Mouse (Mus musculus): ENCODE results near the gene Dbp. TPM values are rescaled to one million over a fixed set of nuclear protein-coding genes. Genes with fewer than 3 reads are reported as not detected.
"Not testable (repeated sequence)": the region's sequence is repeated elsewhere in the genome, so short reads cannot be mapped to it uniquely, and the experiment has no call there.

The Dbp gene
- polyA plus RNA-seq (2015; fragmentation: Nextera tagmentation; extraction: Ambion mirVana) = 3.1 and 4.1 TPM in 2 replicates

DNA sequence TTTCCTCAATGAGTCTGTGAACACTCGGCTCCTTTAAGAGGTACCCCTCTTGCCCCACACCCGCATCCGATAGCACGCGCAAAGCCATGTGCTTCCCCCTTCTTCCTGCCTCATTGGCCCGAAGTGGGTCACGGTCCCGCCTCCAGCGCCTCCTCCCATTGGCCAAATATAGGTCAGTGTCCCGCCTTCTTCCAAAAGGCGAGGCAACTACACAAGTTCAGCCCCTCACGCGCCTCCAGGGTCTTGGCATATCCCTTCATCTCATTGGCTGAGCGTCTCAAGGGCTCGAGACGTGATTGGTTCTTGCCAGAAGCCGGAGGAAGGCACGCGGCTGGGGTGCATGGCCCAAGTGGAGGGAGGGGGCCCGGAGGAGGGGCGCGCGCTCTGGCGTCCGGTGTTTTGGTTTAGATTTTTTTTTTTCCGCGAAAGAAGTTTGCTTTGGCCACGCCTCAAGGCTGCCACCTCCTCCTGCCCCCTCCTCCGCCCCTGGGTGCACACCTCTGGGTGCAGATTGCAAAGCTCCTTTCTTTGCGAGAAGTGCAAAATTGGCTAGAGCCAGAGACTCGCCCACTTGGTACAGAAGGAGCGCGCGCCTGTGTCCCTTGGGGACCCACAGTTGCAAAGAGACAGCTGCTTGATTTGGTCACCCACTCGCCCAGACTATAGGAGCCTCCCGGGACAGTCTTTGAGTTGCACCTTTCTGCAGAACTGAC is at the start of gene Dbp:
Dbp (plus strand) TSS at position 359 of the 713 bp plus-strand sequence.
- H3K9me3 ChIP-seq = no peaks in the 10 kb centered on the region
- H3K27me3 ChIP-seq = 0 out of 2 replicates have a peak, but pooled peaks cover 7% of the 10 kb centered on the region
- peak within 1 kb of the TSS; percentile 99 for H3K4me2 ChIP-seq
- H3K9ac ChIP-seq = peak within 1 kb of the TSS; percentile 82
- peaks cover 89% of the 10 kb centered on the region for H3K4me1 ChIP-seq (replicated peaks)
- peak within 1 kb of the TSS; percentile 60 for H3K4me3 ChIP-seq
- under 1% methylated on average over 36 of the region's 36 CpGs for WGBS
- peak within 1 kb of the TSS; percentile 92 for H3K27ac ChIP-seq (replicated peaks)
- peak; percentile 84 for ATAC-seq (ENCODE audit: low read depth)
- peaks cover 5% of the 10 kb centered on the region; the same call in 1 of the 2 replicates for H3K36me3 ChIP-seq

DNA sequence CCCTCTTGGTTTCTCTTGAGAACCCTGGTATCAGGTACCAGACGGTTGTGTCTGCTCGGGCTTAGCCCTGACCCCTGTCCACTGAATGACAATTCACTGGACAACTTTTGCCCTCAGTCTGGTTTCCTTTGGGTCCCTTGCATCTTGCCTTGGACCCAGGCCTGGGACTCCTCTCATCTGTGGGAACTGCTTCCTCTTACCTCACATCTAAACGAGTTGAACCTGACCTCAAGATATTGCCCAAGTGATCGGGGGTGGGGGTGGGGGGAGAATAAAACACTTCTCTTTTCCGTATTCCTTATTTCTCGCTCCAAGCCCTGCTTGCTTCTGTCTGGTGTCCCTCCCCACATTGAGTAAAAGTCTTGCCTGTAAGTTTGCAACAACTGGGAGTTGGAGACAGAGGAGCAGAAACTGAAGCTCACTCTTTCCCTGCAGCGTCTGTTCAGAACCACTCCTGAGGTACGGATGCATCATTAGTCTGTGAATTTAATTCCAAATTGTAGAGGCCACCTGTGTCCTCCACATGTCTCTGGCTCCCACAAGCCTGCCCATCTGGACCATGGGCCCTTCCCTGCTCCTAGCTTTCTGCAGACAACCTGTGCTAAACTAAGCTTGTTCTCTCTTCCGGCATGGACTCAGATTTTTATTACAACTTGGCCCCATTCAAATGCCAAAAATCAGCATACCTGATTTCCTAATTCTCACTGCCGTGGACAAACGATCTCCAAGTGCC is 44.0 kb upstream of the Dbp start:
- WGBS = 88% methylated on average over 11 of the region's 11 CpGs
- Histone ChIP-seq H3K9ac (no peak overlapping the region), H3K4me1 (replicated peaks) (peaks cover 3% of the 10 kb centered on the region; the same call in 1 of the 2 replicates)

GRCm38 (mm10) chr7:45661702-45662101 is 43.2 kb upstream of the Dbp start:
- not testable (repeated sequence) for H3K9ac ChIP-seq; H3K36me3 ChIP-seq; ATAC-seq (ENCODE audit: low read depth); H3K4me3 ChIP-seq; H3K4me2 ChIP-seq; H3K27ac ChIP-seq (replicated peaks); H3K4me1 ChIP-seq (replicated peaks); H3K27me3 ChIP-seq; H3K9me3 ChIP-seq
- WGBS = 93% methylated on average over 6 of the region's 6 CpGs

More for the DNA sequence above, 44.0 kb upstream of the Dbp start:
- no peak overlapping the region for H3K4me3 ChIP-seq
- H3K27me3 ChIP-seq = no peaks in the 10 kb centered on the region
- no peak overlapping the region for H3K27ac ChIP-seq (replicated peaks)
- no peaks in the 10 kb centered on the region for H3K9me3 ChIP-seq
- ATAC-seq (ENCODE audit: low read depth) = no peak
- no peaks in the 10 kb centered on the region for H3K36me3 ChIP-seq
- no peak overlapping the region for H3K4me2 ChIP-seq

- Histone ChIP-seq H3K4me3 (no peak overlapping the region), H3K9me3 (no peaks in the 10 kb centered on the region), H3K9ac (no peak overlapping the region), H3K4me2 (no peak overlapping the region), H3K4me1 (replicated peaks) (peaks cover 3% of the 10 kb centered on the region; the same call in 1 of the 2 replicates), H3K36me3 (no peaks in the 10 kb centered on the region), H3K27ac (replicated peaks) (no peak overlapping the region), H3K27me3 (no peaks in the 10 kb centered on the region)
- WGBS = 63% methylated on average over 13 of the region's 13 CpGs
- ATAC-seq (ENCODE audit: low read depth) = no peak
These were observed 39.4 kb upstream of the Dbp start for GRCm38 (mm10) chr7:45665303-45666138.

GRCm38 (mm10) chr7:45666161-45666560 is 38.7 kb upstream of the Dbp start, which contains the start of gene Fut2:
Fut2 (minus strand) TSS chr7:45666394.
- Histone ChIP-seq H3K4me3 (no peak within 1 kb of the TSS), H3K27me3 (no peaks in the 10 kb centered on the region), H3K4me2 (no peak within 1 kb of the TSS), H3K4me1 (replicated peaks) (peaks cover 3% of the 10 kb centered on the region; the same call in 1 of the 2 replicates), H3K36me3 (no peaks in the 10 kb centered on the region), H3K9me3 (no peaks in the 10 kb centered on the region), H3K9ac (no peak within 1 kb of the TSS), H3K27ac (replicated peaks) (no peak within 1 kb of the TSS)
- no peak for ATAC-seq (ENCODE audit: low read depth)
- WGBS = 87% methylated on average over 7 of the region's 7 CpGs

DNA sequence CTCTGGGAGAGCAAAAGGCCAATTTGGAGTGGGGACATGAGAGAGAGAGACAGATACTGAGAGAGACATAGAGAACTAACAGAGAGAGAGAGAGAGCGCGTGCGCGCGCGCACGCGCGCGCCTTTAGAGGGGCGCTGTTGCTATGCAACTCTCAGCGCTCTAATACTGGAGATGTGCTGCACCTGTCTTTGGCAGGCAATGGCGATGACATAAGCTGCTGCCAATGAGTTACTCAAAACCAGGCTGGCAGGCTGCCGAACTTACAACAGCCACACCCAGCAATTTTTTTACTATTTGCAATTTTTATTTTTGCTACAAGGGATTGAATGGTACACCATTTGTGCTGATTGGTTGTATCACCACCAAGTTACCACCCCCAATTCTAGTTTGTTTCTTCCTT is 37.1 kb upstream of the Dbp start:
- Histone ChIP-seq H3K27ac (replicated peaks) (no peak overlapping the region), H3K27me3 (no peaks in the 10 kb centered on the region), H3K9me3 (no peaks in the 10 kb centered on the region), H3K4me3 (no peak overlapping the region), H3K9ac (no peak overlapping the region), H3K4me2 (no peak overlapping the region), H3K36me3 (no peaks in the 10 kb centered on the region), H3K4me1 (replicated peaks) (peaks cover 3% of the 10 kb centered on the region; the same call in 1 of the 2 replicates)
- 73% methylated on average over 14 of the region's 14 CpGs for WGBS
- no peak for ATAC-seq (ENCODE audit: low read depth)

DNA sequence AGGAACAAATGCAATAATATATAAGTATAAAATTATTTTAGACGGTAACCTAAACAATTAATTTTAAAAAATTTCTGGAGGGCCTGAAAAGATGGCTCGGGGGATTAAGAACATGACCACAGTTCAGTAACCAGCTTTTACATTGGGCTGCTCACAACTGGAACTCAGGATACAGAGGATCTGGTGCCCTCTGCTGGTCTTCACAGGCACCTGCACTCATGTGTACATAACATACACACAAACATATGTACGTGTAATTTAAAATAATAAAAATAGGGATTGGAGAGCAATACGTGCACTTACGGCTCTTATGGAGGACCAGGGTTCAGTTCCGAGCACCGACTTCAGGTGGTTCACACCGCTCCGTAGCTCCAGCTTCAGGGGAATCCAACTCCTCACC is 36.0 kb upstream of the Dbp start:
- Histone ChIP-seq H3K27me3 (no peaks in the 10 kb centered on the region), H3K36me3 (no peaks in the 10 kb centered on the region), H3K4me1 (replicated peaks) (peaks cover 3% of the 10 kb centered on the region; the same call in 1 of the 2 replicates), H3K27ac (replicated peaks) (no peak overlapping the region), H3K4me3 (no peak overlapping the region), H3K4me2 (no peak overlapping the region), H3K9me3 (no peaks in the 10 kb centered on the region), H3K9ac (no peak overlapping the region)
- WGBS = 93% methylated on average over 9 of the region's 9 CpGs
- ATAC-seq (ENCODE audit: low read depth) = no peak

DNA sequence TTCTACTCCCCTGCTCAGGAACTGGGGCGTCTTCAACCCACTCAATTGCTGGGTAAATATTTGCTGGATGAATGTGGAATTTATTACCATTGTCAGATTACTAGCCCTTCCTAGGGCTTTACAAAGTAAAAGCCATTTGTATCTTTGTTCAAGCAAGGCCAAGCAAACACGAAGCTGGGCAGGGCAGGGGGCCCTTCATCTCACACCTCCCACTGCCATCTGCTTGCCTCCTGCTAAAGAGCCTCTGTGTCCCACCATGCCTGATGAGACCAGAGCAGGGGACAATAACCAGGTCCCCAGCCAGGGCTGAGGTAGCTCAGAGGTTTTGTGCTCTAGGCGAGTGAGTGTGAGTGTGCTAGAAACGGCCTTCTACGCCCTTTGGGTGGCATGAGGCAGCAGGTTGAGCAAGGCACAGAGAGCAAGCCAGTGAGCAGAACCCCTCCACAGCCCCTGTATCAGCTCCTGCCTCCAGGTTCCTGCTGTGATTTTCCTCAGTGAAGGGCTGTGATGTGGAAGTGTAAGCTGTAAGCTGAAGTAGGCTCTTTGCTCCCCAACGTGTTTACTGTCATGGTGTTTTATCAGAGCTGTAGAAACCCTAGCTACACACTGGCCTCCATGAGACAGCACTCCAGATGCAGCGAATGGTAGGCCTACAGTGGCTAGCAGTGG is 27.1 kb upstream of the Dbp start:
- peaks cover 7% of the 10 kb centered on the region; the same call in 1 of the 2 replicates for H3K4me1 ChIP-seq (replicated peaks)
- H3K9ac ChIP-seq = no peak overlapping the region
- H3K27me3 ChIP-seq = no peaks in the 10 kb centered on the region
- no peak overlapping the region for H3K27ac ChIP-seq (replicated peaks)
- no peak for ATAC-seq (ENCODE audit: low read depth)
- WGBS = 72% methylated on average over 7 of the region's 7 CpGs
- H3K4me2 ChIP-seq = no peak overlapping the region
- H3K9me3 ChIP-seq = no peaks in the 10 kb centered on the region
- no peaks in the 10 kb centered on the region for H3K36me3 ChIP-seq
- no peak overlapping the region for H3K4me3 ChIP-seq

GRCm38 (mm10) chr7:45678513-45678912 is 26.4 kb upstream of the Dbp start:
- no peaks in the 10 kb centered on the region for H3K9me3 ChIP-seq
- no peak overlapping the region for H3K27ac ChIP-seq (replicated peaks)
- no peaks in the 10 kb centered on the region for H3K36me3 ChIP-seq
- WGBS = 92% methylated on average over 14 of the region's 14 CpGs
- H3K9ac ChIP-seq = no peak overlapping the region
- ATAC-seq (ENCODE audit: low read depth) = no peak
- H3K4me1 ChIP-seq (replicated peaks) = peaks cover 11% of the 10 kb centered on the region; the same call in 1 of the 2 replicates
- no peak overlapping the region for H3K4me2 ChIP-seq
- H3K4me3 ChIP-seq = no peak overlapping the region
- H3K27me3 ChIP-seq = no peaks in the 10 kb centered on the region

DNA sequence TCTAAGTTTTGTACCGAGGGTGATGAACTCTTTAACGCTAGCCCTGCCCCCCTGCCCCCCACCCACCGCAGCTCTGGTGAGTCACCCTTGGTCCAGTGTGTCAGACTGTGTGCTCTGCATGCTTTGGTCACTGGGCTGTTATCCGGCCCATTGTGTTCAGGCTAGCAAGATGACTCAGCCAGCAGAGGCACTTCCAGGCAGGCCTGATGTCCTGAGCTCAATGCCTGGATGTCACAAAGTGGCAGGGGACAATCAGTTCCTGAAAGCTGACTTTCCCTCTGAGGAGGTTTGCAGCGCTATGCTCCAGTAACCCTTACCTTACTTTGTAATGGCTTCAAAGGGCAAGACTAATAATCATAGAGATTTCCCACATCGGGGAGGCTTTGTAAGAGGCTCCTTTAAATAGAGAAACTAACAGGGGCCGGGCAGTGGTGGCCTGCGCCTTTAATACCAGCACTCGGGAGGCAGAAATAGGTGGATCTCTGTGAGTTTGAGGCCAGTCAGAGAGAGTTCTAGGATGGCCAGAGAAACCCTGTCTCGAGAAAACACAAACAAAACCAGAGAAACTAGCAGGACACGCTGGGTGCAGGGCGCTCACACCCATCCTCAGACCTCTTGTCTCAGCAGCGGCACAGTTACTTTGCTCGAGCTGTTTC is 24.8 kb upstream of the Dbp start:
- 72% methylated on average over 14 of the region's 14 CpGs for WGBS
- H3K36me3 ChIP-seq = no peaks in the 10 kb centered on the region
- H3K4me3 ChIP-seq = no peak overlapping the region
- peaks cover 11% of the 10 kb centered on the region; the same call in 1 of the 2 replicates for H3K4me1 ChIP-seq (replicated peaks)
- H3K9me3 ChIP-seq = no peaks in the 10 kb centered on the region
- no peak overlapping the region for H3K9ac ChIP-seq
- no peak for ATAC-seq (ENCODE audit: low read depth)
- no peaks in the 10 kb centered on the region for H3K27me3 ChIP-seq
- no peak overlapping the region for H3K27ac ChIP-seq (replicated peaks)
- no peak overlapping the region for H3K4me2 ChIP-seq

Data from neural tube, embryonic 13.5 days (tissue).